Mouse (Mus musculus): Measurements from ENCODE around the gene Pcolce.
A peak's percentile ranks its signal among the peaks of the same experiment; 100 is the strongest.

Pcolce gene

DNA sequence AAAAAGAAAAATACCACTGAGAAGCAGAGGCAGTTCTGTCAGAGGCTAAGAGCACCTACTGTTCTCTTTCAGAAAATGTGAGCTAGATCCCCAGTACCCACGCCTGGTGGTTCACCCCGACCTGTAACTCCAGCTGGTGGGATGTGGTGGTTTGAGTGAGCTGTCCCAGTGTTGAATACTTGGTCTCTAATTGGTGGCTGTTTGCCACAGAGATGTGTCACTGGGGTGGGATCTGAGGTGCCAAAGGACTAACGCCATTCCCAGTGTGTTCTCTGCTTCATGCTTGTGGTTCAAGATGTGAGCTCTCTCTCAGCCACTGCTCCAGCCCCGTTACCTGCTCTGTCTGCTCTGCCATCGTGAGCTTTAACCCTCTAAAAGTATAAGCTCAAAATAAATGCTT lies 23.1 kb downstream of the Pcolce start:
- DNase-seq = no peak

DNA sequence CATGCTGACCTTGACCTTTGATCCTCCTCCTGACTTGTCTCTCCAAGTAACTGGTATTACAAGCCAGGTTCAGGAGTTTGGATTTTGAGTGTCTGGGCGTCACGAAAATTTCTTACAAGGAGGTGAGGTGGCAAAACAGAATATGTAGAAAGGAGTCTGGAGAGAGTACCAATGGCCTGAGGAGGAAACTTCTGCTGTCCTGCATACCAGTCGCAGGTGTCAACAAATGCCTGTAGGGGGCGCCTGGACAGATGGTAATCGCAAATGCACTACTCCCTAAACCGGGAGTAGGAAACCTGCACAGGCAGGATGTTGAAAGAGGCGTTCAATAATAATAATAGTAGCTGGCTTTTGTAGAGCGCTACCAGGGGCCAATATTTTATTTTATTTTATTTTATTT lies 28.6 kb downstream of the Pcolce start:
- peak; percentile 59 to 75 for DNase-seq

DNA sequence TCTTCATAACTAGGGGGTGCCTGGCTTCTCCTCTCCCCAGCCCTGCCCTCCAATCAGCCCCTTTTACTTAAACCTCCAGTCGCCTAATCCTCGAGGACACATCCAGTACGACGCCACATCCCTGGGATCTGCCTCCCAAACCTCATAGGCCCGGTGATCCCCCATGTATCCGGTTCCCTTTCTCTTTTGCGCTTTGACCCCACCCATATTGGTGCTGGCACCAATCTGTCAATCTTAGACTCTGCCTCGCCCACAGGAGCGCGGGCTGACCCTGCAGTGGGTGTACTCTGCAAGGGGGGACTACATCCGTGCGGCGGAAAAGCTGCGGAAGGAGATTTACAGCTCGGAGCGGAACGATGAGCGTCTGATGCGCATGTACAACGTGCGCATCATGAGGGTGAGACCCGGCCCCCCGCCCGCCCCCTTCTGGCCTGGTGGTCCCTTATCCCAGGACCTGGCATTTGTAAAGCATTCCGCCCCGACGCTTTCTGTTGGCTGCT lies 29.9 kb downstream of the Pcolce start:
- no peak for DNase-seq

DNA sequence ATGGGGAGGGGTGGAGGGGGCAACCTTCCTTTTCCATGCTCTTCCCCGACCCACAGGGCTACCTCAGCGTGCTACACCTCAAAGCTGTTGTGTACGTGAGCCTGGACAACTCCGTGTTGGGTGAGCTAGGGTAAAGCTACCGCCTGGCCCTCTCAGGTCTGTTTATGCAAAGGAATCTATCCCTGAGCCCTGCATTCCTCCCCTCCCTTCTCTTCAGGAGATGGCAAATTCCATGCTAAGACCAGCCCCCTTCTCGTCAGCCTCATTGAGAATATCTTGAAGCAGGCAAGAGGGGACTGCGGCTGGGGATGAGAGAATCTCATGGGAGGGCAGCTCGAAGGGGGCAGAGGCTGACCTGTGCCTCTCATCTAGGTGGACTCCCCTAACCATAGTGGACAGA lies 30.9 kb downstream of the Pcolce start:
- DNase-seq = no peak

DNA sequence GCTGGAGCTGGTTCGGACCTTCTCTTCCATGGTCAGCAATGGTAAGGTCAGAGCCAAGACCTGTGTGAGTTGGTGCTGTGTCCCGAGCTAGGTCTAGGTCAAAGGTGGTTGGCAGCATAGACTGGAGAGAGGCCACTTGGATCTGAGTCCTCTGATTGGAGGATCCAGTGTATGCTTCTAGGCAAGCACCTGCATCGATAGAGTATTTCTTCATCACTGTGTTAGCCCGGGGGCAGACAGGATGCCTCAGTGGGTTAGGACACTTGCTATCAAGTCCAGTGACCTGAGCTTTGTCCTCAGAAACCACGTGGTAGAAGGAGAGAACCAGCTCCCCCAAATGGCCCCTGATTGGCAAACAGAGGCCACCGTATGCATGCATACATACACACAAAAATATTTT lies 33.3 kb downstream of the Pcolce start:
- no peak for DNase-seq

DNA sequence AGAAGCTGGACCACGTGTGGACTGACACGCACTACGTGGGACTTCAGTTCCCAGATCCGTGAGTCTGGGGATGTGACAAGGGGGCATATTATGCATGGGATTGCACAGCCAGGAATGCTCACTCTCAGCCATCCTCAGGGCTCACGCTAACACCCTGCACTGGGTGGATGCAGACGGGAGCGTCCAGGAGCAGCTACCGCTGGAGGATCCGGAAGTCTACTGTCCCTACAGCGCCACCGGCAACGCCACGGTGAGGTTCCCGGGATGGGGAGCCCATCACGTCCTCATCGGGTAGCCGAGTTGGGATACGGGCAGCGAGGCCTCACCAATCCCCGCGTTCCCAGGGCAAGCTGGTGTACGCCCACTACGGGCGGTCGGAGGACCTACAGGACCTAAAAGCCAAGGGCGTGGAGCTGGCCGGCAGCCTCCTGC lies 39.1 kb downstream of the Pcolce start:
- peak in 1 of 2 experiments; percentile 26 for DNase-seq

DNA sequence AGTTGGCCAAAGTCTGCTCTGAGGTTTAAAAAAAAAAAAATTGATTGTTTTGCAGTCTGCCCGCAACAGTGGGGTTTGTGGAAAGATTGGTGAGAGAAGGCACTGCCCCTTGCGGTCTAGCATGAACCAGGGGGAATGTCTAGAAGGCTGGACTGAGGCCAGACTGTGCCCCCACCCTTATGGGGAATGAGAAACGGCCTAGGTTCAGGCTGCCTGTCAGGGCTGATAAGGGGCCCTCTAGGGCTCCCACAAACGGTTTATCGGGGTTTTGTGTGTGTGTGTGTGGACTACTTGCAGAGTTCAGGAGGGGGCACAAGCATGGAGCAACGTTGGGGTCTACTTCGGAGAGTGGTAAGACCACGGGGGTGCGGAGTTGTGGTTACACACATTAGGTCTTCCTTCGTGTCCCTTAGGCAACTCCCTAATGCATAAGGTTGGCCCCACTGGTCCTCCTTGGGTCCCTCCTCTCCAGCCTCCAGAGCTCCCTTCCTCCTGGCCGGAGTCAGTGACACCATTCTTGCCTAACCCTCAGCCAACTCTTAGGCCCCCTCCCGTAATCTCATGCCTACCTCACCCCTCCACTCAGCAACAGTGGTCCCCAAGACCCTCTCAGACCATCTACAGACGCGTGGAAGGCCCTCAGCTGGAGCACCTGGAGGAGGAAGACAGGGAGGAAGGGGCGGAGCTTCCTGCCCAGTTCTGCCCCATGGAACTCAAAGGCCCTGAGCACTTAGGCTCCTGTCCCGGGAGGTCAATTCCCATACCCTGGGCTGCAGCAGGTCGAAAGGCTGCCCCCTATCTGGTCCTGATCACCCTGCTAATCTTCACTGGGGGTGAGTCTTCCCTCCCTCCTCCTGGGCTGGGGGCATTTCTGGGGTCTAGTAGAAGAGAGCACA lies 42.6 kb downstream of the Pcolce start:
- no peak for DNase-seq

DNA sequence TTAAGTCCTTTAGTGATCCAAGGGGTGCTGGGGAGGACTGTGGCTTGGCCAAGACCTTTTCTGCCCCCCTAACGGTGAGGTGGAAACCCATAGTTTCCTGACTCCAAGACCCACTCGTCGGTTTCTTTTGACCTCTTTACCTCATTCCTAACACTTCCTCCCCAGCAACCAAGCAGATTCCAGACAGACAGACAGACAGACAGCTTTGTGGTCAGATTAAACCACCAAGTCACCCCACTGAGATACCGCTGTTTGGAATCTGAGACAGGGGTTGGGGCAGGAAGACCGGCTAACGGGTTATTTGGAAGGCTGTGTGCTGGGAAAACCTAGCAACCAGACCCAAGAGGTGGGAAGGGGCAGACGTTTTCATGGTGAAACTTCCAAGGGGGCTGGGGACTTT lies 43.4 kb downstream of the Pcolce start:
- DNase-seq = no peak

DNA sequence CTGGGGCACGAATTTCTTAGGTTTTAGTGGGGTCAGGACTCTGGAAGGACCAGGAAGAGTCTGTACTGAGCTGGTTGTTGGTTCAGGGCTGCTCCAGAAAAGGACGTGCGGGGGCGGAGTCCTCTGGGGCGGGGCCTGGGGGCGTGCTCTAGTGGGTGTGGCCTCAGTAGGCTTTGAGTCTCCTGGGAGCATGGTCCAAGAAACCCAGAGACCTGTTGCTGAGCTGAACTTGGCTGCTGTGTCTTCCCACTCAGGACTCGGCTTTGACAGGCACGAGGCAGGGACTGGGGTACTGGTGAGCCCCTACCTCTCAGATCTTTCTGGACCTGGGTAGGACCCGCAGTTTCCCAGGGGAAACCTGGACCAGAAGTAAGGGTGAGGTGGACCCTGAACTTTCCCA lies 43.9 kb downstream of the Pcolce start, which contains the start of gene Tfr2:
Tfr2 (plus strand) TSS at position 176 of the 400 bp plus-strand sequence.
- peak; percentile 52 to 72 for DNase-seq

DNA sequence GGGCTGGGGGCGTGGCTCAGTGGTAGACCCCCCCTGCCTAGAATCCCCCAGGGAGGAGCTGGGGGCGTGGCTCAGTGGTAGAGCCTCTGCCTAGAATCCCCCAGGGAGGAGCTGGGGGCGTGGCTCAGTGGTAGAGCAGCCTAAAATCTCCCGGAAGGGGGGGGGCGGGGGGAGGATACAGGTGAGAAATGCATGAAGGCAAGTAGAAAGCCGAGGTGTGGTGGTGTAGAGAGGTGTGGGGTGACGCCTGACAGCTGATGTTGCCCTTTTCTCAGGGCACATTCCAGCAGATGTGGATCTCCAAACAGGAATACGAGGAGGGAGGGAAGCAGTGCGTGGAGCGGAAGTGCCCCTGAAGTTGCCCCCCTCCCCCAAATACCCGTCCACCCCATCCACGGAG lies 44.6 kb downstream of the Pcolce start:
- no peak for DNase-seq

DNA sequence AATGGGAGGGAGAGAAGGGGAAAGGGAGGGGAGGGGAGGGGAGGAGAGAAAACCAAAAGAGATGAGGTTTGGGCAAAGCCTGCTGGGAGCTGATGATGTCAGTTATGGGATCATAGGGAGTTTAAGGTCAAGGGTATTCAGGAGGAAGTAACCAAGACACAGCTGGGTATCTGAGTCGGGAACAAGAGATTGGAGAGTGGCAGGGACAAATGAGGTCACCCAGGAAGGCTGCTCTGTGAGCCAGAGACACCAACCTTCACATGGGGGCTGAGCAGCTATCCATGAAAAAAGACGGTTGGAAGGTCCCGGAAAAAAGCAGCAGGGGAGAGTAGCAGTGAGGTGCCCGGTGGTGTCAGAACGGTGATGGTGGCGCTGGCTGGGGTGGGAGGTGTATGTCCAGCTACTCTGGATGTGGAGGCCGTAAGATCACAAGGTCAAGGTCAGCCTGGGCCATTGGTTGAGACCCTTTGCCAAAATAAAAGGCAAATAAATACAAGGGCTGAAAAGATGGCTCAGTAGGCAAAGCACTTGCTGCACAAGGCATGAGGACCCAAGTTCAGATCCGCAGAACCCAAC lies 45.3 kb downstream of the Pcolce start:
- DNase-seq = no peak

DNA sequence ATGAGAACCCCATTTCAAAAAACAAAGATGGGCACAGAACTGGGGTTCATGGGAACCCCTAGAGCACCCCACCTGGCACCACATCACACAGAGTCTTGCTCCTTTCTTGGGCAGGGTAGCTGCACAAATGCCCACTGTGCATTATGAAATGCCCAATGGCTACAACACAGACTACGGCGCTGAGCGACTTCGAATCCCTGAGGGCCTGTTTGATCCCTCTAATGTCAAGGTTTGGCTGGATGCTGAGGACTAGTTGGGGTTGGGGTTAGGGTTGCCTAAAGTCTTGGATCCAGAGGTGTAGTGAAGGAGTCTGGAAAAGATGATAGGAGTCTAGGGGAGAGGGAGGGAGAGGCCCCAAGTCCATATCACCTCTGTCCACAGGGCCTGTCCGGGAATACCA lies 47.2 kb downstream of the Pcolce start:
- DNase-seq = no peak

DNA sequence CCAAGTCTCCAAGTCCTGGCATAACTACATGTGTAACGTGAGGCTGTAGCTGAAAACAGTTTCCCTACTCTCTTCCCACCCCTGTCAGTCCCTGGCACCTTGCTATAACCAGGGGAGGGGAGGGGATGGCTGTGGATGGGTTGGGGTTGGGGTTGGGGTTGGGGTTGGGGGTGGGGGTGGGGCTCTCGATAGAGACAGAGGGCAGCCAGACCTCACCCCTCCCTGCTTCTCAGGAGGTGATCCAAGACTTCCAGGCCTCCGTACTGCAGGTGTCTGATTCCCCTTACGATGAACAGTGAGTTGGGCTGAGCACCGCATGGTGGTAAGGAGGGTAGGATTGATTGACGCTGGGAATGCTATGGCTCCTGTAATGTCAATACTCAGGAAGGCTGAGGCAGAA lies 47.8 kb downstream of the Pcolce start:
- DNase-seq = no peak

DNA sequence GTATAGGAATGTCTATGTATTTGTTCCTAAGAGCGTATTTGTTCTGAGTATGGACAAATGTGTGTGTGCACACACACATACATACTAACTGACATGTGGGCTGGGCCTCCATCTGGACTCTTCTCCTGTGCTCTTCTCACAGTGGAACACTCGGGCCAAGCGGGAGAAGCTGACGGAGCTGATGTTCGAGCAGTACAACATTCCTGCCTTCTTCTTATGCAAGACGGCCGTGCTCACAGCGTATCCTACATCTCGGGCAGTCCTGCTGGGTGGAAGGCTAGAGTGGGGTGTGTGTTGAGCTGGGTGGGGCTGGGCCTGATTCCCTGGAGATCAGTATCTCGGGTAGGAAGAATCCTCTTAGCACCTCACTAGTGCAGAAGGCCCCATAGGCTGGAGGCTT lies 50.6 kb downstream of the Pcolce start:
- no peak for DNase-seq

DNA sequence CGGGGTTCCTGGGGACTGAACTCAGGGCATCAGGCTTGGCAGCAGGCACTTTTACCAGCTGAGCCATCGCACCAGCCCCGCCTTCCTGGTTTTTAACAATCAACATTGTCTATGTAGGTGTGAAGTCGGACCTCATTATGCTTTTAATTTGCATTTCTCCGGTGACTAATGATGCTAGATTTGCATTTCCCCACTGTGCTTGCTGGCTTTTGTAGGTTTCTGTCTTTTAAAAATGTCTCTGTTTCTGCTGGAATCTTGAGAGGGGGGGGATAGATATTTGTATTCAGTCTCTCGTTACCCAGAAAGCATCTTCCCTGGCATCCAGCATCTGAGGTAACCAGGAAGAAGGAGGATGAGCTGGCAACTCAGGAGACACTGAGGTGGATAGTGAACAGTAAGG lies 52.0 kb downstream of the Pcolce start:
- DNase-seq = no peak

Data from kidney, adult 8-10 months (tissue).